Mouse (Mus musculus): ENCODE data around the gene Popdc3. TPM values are rescaled to one million over a fixed set of nuclear protein-coding genes. Genes with fewer than 3 reads are reported as not detected.
"Not testable (repeated sequence)": the region's sequence is repeated elsewhere in the genome, so short reads cannot be mapped to it uniquely, and the experiment has no call there.

Popdc3 gene
- polyA plus RNA-seq (2011; ENCODE audit: insufficient read depth, insufficient read length, low read depth, missing spikeins) = not detected in 2 replicates

DNA sequence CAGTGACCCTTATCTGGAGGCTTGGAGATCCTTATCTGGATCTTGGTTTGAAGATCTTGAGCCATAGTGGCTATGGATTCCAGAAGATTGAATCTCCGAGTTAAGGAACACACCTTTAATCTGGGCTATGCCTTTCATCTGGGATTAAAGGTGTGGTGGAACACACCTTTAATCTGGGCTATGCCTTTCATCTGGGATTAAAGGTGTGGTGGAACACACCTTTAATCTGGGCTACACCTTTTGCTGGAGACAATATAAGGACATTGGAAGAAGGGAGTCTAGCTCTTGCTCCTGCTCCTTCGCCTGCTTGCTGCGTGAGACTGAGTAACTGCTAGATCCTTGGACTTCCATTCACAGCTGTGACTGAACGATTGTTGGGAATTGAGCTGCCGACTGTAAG lies at the start of gene Popdc3:
Gene Popdc3, plus strand, starts transcription at position 301 of the 400 bp plus-strand sequence.
- not testable (repeated sequence) for H3K27ac ChIP-seq (ENCODE audit: insufficient read depth, low read length); H3K9ac ChIP-seq (ENCODE audit: low read depth, poor library complexity, severe bottlenecking); H3K4me1 ChIP-seq (ENCODE audit: control insufficient read depth, insufficient read depth, low read length); H3K36me3 ChIP-seq (ENCODE audit: control insufficient read depth, insufficient read depth, low read length, poor library complexity, severe bottlenecking); H3K27me3 ChIP-seq (ENCODE audit: control insufficient read depth, insufficient read depth, low read length, poor library complexity, severe bottlenecking); H3K4me3 ChIP-seq (ENCODE audit: low read depth, low read length); H3K9me3 ChIP-seq (replicated peaks; ENCODE audit: control insufficient read depth, insufficient read depth, low read length, poor library complexity, severe bottlenecking)

DNA sequence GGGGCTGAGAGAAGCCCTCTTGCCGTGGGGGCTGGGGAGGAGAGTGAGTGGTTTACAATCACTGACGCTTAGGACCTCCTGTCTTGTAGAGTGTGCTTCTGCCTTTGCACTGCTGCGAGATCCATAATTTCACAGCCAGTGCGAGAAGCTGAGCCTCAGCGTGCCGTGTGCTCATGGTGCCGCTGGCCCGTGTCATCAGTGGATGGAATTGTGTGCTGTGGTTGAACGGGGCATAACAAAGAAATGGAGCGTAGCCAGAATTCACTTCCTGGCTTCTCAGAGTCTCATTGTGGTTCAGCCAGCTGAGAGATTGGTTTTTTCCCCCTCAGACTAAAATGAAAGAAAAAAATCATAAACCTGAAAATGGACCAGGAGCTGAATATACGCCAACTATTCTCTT lies 48.8 kb upstream of the Popdc3 start:
- no peak overlapping the region for H3K27ac ChIP-seq (ENCODE audit: insufficient read depth, low read length)
- no peaks in the 10 kb centered on the region for H3K4me1 ChIP-seq (ENCODE audit: control insufficient read depth, insufficient read depth, low read length)
- peaks cover 7% of the 10 kb centered on the region; the same call in 1 of the 2 replicates for H3K36me3 ChIP-seq (ENCODE audit: control insufficient read depth, insufficient read depth, low read length, poor library complexity, severe bottlenecking)
- no peak overlapping the region for H3K9ac ChIP-seq (ENCODE audit: low read depth, poor library complexity, severe bottlenecking)
- no peak overlapping the region for H3K4me3 ChIP-seq (ENCODE audit: low read depth, low read length)
- TF ChIP-seq EP300 (IDR thresholded peaks at IDR 0.05; ENCODE audit: insufficient read depth, low read depth, low read length) (no peak), POLR2A (IDR thresholded peaks at IDR 0.05; ENCODE audit: insufficient read depth, low read length) (no peak), CTCF (IDR thresholded peaks at IDR 0.05; ENCODE audit: low read depth, low read length) (no peak)
- no peaks in the 10 kb centered on the region for H3K27me3 ChIP-seq (ENCODE audit: control insufficient read depth, insufficient read depth, low read length, poor library complexity, severe bottlenecking)
- no peaks in the 10 kb centered on the region for H3K9me3 ChIP-seq (replicated peaks; ENCODE audit: control insufficient read depth, insufficient read depth, low read length, poor library complexity, severe bottlenecking)

DNA sequence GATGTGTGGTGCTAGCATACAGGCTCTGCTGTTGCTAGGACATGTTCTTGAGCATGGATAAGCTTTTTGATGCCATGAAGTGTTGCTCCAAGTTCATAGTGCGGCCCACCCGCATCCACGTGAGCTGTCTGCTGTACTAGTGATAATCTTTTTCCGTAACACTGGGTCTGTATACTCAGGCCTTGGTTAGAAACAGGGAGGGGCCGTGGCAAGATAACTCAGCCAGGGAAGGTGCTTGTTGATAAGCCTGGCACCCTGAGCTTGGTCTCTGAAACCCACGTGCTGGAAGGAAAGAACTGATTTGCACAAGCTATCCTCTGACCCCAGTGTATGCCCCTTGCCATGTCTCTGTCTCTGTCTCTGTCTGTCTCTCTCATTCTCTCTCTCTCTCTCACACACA lies 47.9 kb upstream of the Popdc3 start:
- H3K4me3 ChIP-seq (ENCODE audit: low read depth, low read length) = no peak overlapping the region
- no peak overlapping the region for H3K27ac ChIP-seq (ENCODE audit: insufficient read depth, low read length)
- no peak overlapping the region for H3K9ac ChIP-seq (ENCODE audit: low read depth, poor library complexity, severe bottlenecking)
- H3K36me3 ChIP-seq (ENCODE audit: control insufficient read depth, insufficient read depth, low read length, poor library complexity, severe bottlenecking) = peaks cover 7% of the 10 kb centered on the region; the same call in 1 of the 2 replicates
- TF ChIP-seq EP300 (IDR thresholded peaks at IDR 0.05; ENCODE audit: insufficient read depth, low read depth, low read length) (no peak), POLR2A (IDR thresholded peaks at IDR 0.05; ENCODE audit: insufficient read depth, low read length) (no peak), CTCF (IDR thresholded peaks at IDR 0.05; ENCODE audit: low read depth, low read length) (no peak)
- no peaks in the 10 kb centered on the region for H3K4me1 ChIP-seq (ENCODE audit: control insufficient read depth, insufficient read depth, low read length)
- no peaks in the 10 kb centered on the region for H3K27me3 ChIP-seq (ENCODE audit: control insufficient read depth, insufficient read depth, low read length, poor library complexity, severe bottlenecking)
- H3K9me3 ChIP-seq (replicated peaks; ENCODE audit: control insufficient read depth, insufficient read depth, low read length, poor library complexity, severe bottlenecking) = no peaks in the 10 kb centered on the region; the same call in 1 of the 2 replicates

DNA sequence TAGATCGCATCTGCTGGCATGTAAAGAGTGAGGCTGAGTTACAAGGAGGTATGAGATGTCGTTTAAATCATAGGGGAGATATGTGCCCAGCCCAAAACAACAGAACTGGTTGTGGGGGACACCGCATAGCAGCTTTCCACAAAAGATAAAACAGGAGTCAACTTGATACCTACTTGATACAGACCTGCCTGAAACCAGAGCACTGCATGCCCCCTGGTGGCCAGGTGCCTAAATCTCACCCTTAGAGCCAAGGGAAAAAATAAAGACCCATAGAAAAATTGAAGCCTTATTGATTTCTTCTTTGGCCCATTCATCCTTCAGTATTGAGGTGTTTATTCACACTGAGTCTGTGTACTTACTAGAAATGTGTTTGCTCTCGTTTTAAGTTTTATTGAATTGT lies 45.5 kb upstream of the Popdc3 start:
- H3K27me3 ChIP-seq (ENCODE audit: control insufficient read depth, insufficient read depth, low read length, poor library complexity, severe bottlenecking) = no peaks in the 10 kb centered on the region
- no peaks in the 10 kb centered on the region for H3K36me3 ChIP-seq (ENCODE audit: control insufficient read depth, insufficient read depth, low read length, poor library complexity, severe bottlenecking)
- H3K4me1 ChIP-seq (ENCODE audit: control insufficient read depth, insufficient read depth, low read length) = no peaks in the 10 kb centered on the region
- H3K9ac ChIP-seq (ENCODE audit: low read depth, poor library complexity, severe bottlenecking) = no peak overlapping the region
- H3K4me3 ChIP-seq (ENCODE audit: low read depth, low read length) = no peak overlapping the region
- TF ChIP-seq EP300 (IDR thresholded peaks at IDR 0.05; ENCODE audit: insufficient read depth, low read depth, low read length) (no peak), POLR2A (IDR thresholded peaks at IDR 0.05; ENCODE audit: insufficient read depth, low read length) (no peak), CTCF (IDR thresholded peaks at IDR 0.05; ENCODE audit: low read depth, low read length) (peak; percentile 69)
- H3K9me3 ChIP-seq (replicated peaks; ENCODE audit: control insufficient read depth, insufficient read depth, low read length, poor library complexity, severe bottlenecking) = peaks cover 4% of the 10 kb centered on the region; the same call in 1 of the 2 replicates
- no peak overlapping the region for H3K27ac ChIP-seq (ENCODE audit: insufficient read depth, low read length)

DNA sequence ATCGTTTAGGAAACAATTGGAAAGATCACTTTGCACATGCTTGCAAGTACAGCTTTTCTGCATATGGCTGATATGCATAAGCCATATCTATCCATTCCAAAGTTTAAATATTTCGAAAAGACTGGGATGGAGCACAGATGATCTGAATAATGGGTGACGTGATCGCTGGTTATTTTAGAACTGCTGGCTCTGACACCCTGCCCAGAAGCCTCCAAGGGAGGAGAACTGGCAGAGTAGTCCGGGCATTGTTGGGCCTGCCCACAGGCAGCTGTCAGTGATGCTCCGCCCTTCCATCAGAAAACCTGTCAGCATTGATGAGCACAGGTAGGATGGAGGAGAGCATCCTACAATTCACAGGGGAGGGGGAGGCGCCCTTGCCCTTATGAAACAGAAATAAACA lies 41.1 kb upstream of the Popdc3 start:
- TF ChIP-seq POLR2A (IDR thresholded peaks at IDR 0.05; ENCODE audit: insufficient read depth, low read length) (no peak), EP300 (IDR thresholded peaks at IDR 0.05; ENCODE audit: insufficient read depth, low read depth, low read length) (no peak), CTCF (IDR thresholded peaks at IDR 0.05; ENCODE audit: low read depth, low read length) (no peak)
- Histone ChIP-seq H3K4me3 (ENCODE audit: low read depth, low read length) (no peak overlapping the region), H3K27me3 (ENCODE audit: control insufficient read depth, insufficient read depth, low read length, poor library complexity, severe bottlenecking) (no peaks in the 10 kb centered on the region), H3K9me3 (replicated peaks; ENCODE audit: control insufficient read depth, insufficient read depth, low read length, poor library complexity, severe bottlenecking) (peaks cover 4% of the 10 kb centered on the region; the same call in 1 of the 2 replicates), H3K36me3 (ENCODE audit: control insufficient read depth, insufficient read depth, low read length, poor library complexity, severe bottlenecking) (no peaks in the 10 kb centered on the region), H3K9ac (ENCODE audit: low read depth, poor library complexity, severe bottlenecking) (no peak overlapping the region), H3K27ac (ENCODE audit: insufficient read depth, low read length) (no peak overlapping the region), H3K4me1 (ENCODE audit: control insufficient read depth, insufficient read depth, low read length) (no peaks in the 10 kb centered on the region)

DNA sequence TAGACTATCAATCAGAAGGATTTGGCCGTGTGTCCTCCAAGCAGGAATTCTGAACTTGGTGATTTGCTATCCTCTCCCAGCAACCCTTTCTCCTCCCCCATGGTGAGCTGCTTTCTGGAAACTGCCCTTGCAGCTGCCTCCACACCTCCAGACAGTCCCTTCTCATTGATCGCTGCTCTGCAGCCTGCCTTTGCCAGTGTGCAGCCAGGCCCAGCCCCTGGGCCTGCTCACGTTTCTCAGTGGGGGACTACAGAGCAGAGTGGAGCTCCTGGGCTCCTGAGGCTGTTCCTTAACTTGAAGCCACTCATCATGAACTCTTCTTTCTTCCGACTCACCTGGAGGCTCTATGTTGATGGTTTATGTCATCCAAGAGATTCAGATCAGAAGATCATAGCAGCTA lies 38.0 kb upstream of the Popdc3 start:
- Histone ChIP-seq H3K4me1 (ENCODE audit: control insufficient read depth, insufficient read depth, low read length) (no peaks in the 10 kb centered on the region), H3K27ac (ENCODE audit: insufficient read depth, low read length) (no peak overlapping the region), H3K27me3 (ENCODE audit: control insufficient read depth, insufficient read depth, low read length, poor library complexity, severe bottlenecking) (no peaks in the 10 kb centered on the region), H3K9me3 (replicated peaks; ENCODE audit: control insufficient read depth, insufficient read depth, low read length, poor library complexity, severe bottlenecking) (0 out of 2 replicates have a peak, but pooled peaks cover 4% of the 10 kb centered on the region), H3K4me3 (ENCODE audit: low read depth, low read length) (no peak overlapping the region), H3K9ac (ENCODE audit: low read depth, poor library complexity, severe bottlenecking) (no peak overlapping the region), H3K36me3 (ENCODE audit: control insufficient read depth, insufficient read depth, low read length, poor library complexity, severe bottlenecking) (no peaks in the 10 kb centered on the region)
- no peak for TF ChIP-seq POLR2A (IDR thresholded peaks at IDR 0.05; ENCODE audit: insufficient read depth, low read length)
- no peak for TF ChIP-seq EP300 (IDR thresholded peaks at IDR 0.05; ENCODE audit: insufficient read depth, low read depth, low read length)
- TF ChIP-seq CTCF (IDR thresholded peaks at IDR 0.05; ENCODE audit: low read depth, low read length) = no peak
